Mouse (Mus musculus) limb, embryonic 13.5 days (tissue): ENCODE measurements at regions not wholly inside any gene's neighbourhood (a gene's known extent, or its start where the extent isn't known, plus 50 kb on each side); places are given as distances from the start of the nearest gene placed in this dataset. TPM values are rescaled to one million over a fixed set of nuclear protein-coding genes. Genes with fewer than 3 reads are reported as not detected.

Source experiments
- ATAC-seq: fragments of 200-750 bp; cut with Nextera tagmentation; 2 replicates; pipeline ENCODE4 v1.8.0; 2017; ENCODE audit warnings: low read depth, moderate number of reproducible peaks, moderate TSS enrichment; ENCODE audit not compliant: low FRiP score
- H3K27ac ChIP-seq: fragments of 300-500 bp; sonication (generic); 2 replicates; pipeline ENCODE4 v1.5.1; 2015; ENCODE audit warnings: inconsistent platforms, mild to moderate bottlenecking, moderate library complexity
- H3K27me3 ChIP-seq: fragments of 300-500 bp; sonication (generic); 2 replicates; pipeline ENCODE4 v1.6.1; 2015; ENCODE audit warnings: mild to moderate bottlenecking, inconsistent platforms
- H3K36me3 ChIP-seq: fragments of 300-500 bp; sonication (generic); 2 replicates; pipeline ENCODE4 v1.6.1; 2015; ENCODE audit warnings: inconsistent platforms, mild to moderate bottlenecking, moderate library complexity
- H3K4me1 ChIP-seq: fragments of 300-500 bp; sonication (generic); 2 replicates; pipeline ENCODE4 v1.6.1; 2015; ENCODE audit warnings: inconsistent platforms
- H3K4me2 ChIP-seq: fragments of 300-500 bp; sonication (generic); replicated peaks from 2 replicates; pipeline ENCODE4 v1.6.1; 2015; ENCODE audit warnings: inconsistent platforms, mild to moderate bottlenecking, moderate library complexity
- H3K4me3 ChIP-seq: fragments of 300-500 bp; sonication (generic); 2 replicates; pipeline ENCODE4 v1.5.1; 2015; ENCODE audit warnings: moderate library complexity, mild to moderate bottlenecking, inconsistent platforms
- H3K9ac ChIP-seq: fragments of 300-500 bp; sonication (generic); 2 replicates; pipeline ENCODE4 v1.6.1; 2015; ENCODE audit warnings: mild to moderate bottlenecking, inconsistent platforms
- H3K9me3 ChIP-seq: fragments of 300-500 bp; sonication (generic); 2 replicates; pipeline ENCODE4 v1.6.1; 2016; ENCODE audit warnings: inconsistent platforms
- WGBS: fragments of 180-500 bp; shearing (Covaris S2); methylation state at CpG from one replicate; pipeline ENCODE4 v1.1.7; 2015; 5-methylcytosine and 5-hydroxymethylcytosine counted together
- microRNA-seq: library from miRNA; unstranded; fragments of <30 nt; microRNA quantifications from one replicate; pipeline ENCODE4, GENCODE M21; 2016

DNA sequence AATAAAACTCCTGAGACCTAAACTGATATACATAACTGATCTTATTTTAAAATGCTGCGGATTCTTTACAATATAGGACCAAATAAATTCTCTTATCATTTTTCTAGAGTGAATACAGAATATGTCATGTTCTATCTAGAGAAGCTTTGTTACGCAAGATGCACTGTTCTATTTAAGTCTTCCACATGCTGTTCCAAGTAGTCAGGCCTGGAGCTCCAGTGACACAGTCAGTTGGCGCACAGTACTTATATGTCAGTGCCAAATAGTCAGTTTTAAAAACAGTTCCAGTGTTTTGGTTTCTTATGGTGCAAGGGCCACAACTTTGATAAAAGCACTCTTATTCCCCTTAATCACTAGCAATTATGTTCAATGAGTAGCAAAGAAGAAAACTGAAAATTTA is 344.3 kb upstream of the Slitrk5 start:
- Histone ChIP-seq H3K4me3 (no peak overlapping the region), H3K4me1 (no peaks in the 10 kb centered on the region), H3K27me3 (no peaks in the 10 kb centered on the region), H3K36me3 (no peaks in the 10 kb centered on the region), H3K4me2 (no peak overlapping the region), H3K27ac (no peak overlapping the region), H3K9ac (no peak overlapping the region), H3K9me3 (no peaks in the 10 kb centered on the region)
- no peak for ATAC-seq
- 90% methylated on average over 3 of the region's 3 CpGs for WGBS

DNA sequence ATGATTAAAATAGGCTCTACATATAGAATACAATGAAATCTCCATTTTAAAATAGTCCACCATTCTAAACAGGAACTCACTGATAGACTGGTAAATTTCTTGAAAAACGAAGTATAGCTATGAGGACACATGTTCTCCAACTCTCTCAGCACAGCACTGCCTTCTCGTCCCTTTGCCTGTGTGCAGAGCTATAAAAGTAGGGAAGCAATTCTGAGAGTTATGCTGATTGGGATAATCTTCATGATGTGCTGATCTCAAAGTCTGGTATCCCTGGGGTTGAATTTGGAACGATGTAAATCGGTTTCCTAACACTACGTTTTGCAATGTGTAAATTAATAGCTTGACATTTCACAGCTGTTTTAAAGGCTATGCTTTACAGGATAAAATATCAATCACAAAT is 321.4 kb upstream of the Slitrk5 start:
- 71% methylated on average over 5 of the region's 5 CpGs for WGBS
- H3K4me2 ChIP-seq, result no peak overlapping the region
- H3K27me3 ChIP-seq, result no peaks in the 10 kb centered on the region
- no peak overlapping the region for H3K4me3 ChIP-seq
- H3K9ac ChIP-seq, result no peak overlapping the region
- H3K27ac ChIP-seq, result no peak overlapping the region
- no peaks in the 10 kb centered on the region for H3K36me3 ChIP-seq
- H3K9me3 ChIP-seq, result no peaks in the 10 kb centered on the region
- no peaks in the 10 kb centered on the region for H3K4me1 ChIP-seq
- no peak for ATAC-seq

DNA sequence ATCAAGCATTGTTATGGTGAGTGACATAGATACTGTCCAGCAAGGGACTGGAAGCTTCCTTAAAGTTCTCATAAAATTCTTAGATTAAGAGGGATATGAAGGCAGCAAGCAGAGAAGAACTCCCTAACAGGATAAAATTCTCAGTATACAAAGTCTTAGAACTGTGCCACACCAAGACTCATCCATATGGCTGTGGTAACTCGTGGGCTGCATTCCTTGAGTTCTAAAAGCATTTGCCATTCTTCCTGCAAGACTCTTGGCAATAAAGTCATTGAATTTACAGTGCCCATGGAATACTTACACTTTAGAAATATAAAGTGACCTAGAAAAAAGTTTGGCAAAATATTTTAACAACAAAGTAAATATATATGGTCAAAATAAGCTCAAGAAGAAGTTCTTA is 278.1 kb upstream of the Slitrk5 start:
- no peak overlapping the region for H3K27ac ChIP-seq
- no peak overlapping the region for H3K4me3 ChIP-seq
- no peaks in the 10 kb centered on the region for H3K27me3 ChIP-seq
- ATAC-seq, result no peak
- H3K9me3 ChIP-seq, result no peaks in the 10 kb centered on the region
- WGBS, result 33% methylated on average over 1 of the region's 1 CpGs
- peaks cover 12% of the 10 kb centered on the region for H3K4me1 ChIP-seq
- H3K4me2 ChIP-seq, result no peak overlapping the region
- no peak overlapping the region for H3K9ac ChIP-seq
- H3K36me3 ChIP-seq, result no peaks in the 10 kb centered on the region

DNA sequence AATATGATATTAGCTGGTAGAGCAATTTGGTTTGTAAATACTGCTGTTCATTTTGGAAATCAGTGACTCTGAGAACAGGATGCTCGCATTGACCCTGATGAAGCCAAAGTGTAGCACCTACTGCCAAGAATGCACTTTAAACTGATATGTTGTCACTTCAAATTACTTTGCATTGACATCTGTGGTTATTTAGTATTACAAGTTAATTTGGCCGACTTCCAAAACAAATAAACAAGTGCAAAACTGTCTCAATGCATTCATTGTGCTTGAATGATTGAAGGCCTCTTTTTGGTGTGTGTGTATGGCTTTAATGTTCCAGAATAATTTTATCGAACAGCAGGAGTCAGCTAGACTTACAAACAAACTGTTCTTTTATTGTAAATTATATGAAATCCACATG is 274.1 kb upstream of the Slitrk5 start:
- 51% methylated on average over 3 of the region's 3 CpGs for WGBS

DNA sequence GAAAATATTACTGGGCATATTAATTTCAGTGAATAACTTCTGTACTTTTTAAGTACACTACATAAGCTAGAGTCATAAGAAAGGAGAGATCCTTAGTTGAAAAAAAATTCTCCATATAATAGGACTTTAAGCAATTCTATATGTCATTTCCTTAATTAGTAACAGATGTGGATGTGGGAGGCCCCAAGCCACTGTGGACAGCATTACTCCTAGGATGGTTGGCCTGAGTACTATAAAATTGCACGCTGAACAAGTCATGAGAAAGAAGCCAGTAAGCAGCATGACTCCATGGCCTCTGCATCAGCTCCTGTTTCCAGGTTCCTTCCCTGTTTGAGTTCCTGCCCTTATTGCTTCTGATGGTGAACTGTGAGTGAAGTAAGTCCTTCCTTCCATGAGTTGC is 272.4 kb upstream of the Slitrk5 start:
- no peaks in the 10 kb centered on the region for H3K9me3 ChIP-seq
- peak; percentile 44; the same call in 1 of the 2 replicates for ATAC-seq
- H3K4me2 ChIP-seq, result no peak overlapping the region
- no peaks in the 10 kb centered on the region for H3K27me3 ChIP-seq
- H3K27ac ChIP-seq, result no peak overlapping the region
- H3K9ac ChIP-seq, result no peak overlapping the region
- H3K4me1 ChIP-seq, result peaks cover under 1% of the 10 kb centered on the region; the same call in 1 of the 2 replicates
- WGBS, result 14% methylated on average over 1 of the region's 1 CpGs
- no peaks in the 10 kb centered on the region for H3K36me3 ChIP-seq
- no peak overlapping the region for H3K4me3 ChIP-seq

More for the DNA sequence above, 274.1 kb upstream of the Slitrk5 start:
- H3K9ac ChIP-seq, result no peak overlapping the region
- H3K4me3 ChIP-seq, result no peak overlapping the region
- H3K4me1 ChIP-seq, result peaks cover 6% of the 10 kb centered on the region; the same call in 1 of the 2 replicates
- no peak for ATAC-seq
- H3K9me3 ChIP-seq, result no peaks in the 10 kb centered on the region
- no peak overlapping the region for H3K4me2 ChIP-seq
- no peak overlapping the region for H3K27ac ChIP-seq
- H3K36me3 ChIP-seq, result no peaks in the 10 kb centered on the region
- H3K27me3 ChIP-seq, result no peaks in the 10 kb centered on the region

DNA sequence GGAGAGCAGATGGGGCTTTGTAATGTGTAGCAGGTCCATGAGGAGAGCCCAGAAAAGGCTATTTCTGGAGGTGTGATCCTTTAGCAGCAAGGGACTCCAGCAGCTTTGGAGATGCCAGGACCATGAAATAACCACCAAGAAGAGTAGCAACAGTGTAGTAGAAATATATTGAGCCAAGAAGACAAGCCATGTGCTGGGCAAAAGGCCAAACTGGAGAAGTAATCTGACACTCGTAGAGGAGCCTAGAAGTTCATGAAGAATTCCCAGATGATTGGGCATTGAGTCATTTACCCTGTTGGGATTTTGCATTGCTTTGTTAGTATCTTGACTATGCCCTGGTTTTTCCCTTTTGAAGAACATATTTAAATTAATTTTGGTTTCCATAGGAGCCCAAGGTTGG is 271.3 kb upstream of the Slitrk5 start:
- WGBS, result 64% methylated on average over 1 of the region's 1 CpGs
- no peak overlapping the region for H3K4me3 ChIP-seq
- no peaks in the 10 kb centered on the region for H3K27me3 ChIP-seq
- H3K36me3 ChIP-seq, result no peaks in the 10 kb centered on the region
- H3K9me3 ChIP-seq, result no peaks in the 10 kb centered on the region
- H3K9ac ChIP-seq, result no peak overlapping the region
- H3K4me1 ChIP-seq, result no peaks in the 10 kb centered on the region
- no peak for ATAC-seq
- no peak overlapping the region for H3K27ac ChIP-seq
- no peak overlapping the region for H3K4me2 ChIP-seq

DNA sequence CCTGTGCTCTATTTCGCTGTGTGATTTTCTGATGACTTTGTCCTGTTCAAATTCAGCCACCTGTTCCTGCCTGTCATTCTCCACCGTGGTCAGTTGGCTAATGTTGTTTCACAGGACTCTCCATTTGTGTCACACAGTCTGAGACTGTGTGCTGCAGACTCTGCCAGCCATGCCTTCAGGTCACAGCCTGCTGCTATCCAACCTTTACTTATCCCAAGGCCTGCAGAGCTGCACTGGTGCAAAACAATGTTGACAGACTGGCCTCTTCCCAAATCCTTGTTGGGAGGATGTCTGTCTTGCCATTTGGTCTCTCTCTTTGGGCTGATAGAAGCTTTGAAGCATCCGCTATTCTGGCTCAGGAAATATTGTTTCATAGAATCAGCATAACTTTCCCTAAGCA is 261.4 kb upstream of the Slitrk5 start:
- 93% methylated on average over 3 of the region's 3 CpGs for WGBS
- Histone ChIP-seq H3K4me1 (no peaks in the 10 kb centered on the region), H3K4me2 (no peak overlapping the region), H3K9ac (no peak overlapping the region), H3K27ac (no peak overlapping the region), H3K9me3 (no peaks in the 10 kb centered on the region), H3K27me3 (no peaks in the 10 kb centered on the region), H3K36me3 (no peaks in the 10 kb centered on the region), H3K4me3 (no peak overlapping the region)
- ATAC-seq, result no peak

DNA sequence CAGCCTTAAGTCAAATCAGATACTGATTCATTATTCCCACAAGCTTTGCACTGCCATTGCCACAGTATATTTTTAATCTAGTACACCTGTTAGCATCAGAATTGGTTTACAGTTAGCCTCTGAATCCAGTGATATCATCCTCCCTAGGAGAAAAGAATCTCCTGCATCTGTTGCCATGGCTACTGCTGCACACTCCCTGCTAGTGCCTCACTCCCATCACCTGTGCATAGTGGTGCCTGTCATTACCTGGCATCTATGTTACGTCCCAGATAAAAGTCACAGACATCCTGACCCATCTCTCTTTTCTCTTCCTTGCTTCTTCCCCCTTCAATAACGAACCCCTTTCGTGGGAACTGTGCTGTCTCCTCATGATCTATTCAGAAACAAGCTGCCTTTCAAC is 256.4 kb upstream of the Slitrk5 start:
- 76% methylated on average over 3 of the region's 3 CpGs for WGBS
- ATAC-seq, result no peak
- no peak overlapping the region for H3K4me3 ChIP-seq

DNA sequence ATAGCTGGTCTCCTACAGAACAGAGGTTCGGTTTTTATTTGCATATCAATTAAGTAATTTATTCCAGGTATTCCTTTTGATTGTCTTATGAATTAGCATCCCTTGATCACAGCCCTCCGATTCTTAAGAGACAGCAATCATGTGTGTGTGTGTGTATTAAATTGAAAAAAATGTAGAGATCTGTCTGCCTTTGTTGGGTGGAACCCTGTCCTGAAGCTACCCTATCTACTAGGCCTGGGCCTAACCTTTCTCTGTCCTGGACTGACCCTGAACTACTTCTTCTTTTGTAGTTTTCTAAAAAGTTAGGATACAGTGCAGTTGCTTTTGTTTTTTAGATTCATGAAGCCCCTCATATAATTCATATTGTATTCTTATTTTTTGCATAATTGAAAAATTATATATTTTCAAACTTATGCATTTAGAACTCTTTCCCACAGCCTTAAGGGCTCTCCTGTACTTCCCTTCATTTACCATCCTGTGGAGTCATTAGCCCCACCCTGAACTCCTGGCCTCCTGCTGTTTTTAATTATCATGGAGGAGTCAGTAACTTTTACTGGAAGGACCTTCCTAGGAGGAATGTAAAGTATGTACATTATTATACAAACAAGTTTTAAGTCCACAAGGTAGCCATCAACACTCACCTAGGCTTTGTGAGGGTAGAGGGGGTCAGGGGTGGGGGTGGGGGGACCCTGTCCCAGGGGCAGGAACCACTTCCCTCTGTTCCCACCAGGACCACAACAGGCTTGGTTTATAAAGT is 245.6 kb upstream of the Slitrk5 start:
- WGBS, result 73% methylated on average over 2 of the region's 2 CpGs
- ATAC-seq, result peak; percentile 57; the same call in 1 of the 2 replicates
- H3K9me3 ChIP-seq, result no peaks in the 10 kb centered on the region
- no peak overlapping the region for H3K4me2 ChIP-seq
- no peak overlapping the region for H3K4me3 ChIP-seq
- no peak overlapping the region for H3K9ac ChIP-seq
- no peaks in the 10 kb centered on the region for H3K27me3 ChIP-seq
- H3K36me3 ChIP-seq, result no peaks in the 10 kb centered on the region
- no peak overlapping the region for H3K27ac ChIP-seq
- H3K4me1 ChIP-seq, result no peaks in the 10 kb centered on the region

More for the DNA sequence above, 256.4 kb upstream of the Slitrk5 start:
- Histone ChIP-seq H3K27ac (no peak overlapping the region), H3K9me3 (no peaks in the 10 kb centered on the region), H3K4me2 (no peak overlapping the region), H3K27me3 (no peaks in the 10 kb centered on the region), H3K36me3 (no peaks in the 10 kb centered on the region), H3K4me1 (no peaks in the 10 kb centered on the region), H3K9ac (no peak overlapping the region)

Small RNA genes in the stretch of these regions (microRNA-seq; reads per million reads assigned to microRNA genes)
- gene Gm22802, result not detected
